Mouse (Mus musculus): ENCODE measurements around the gene Mapk1ip1l. TPM values are rescaled to one million over a fixed set of nuclear protein-coding genes. Genes with fewer than 3 reads are reported as not detected.

Mapk1ip1l gene
- polyA plus RNA-seq, 1 experiment from 2014 or later: 27.0 TPM

DNA sequence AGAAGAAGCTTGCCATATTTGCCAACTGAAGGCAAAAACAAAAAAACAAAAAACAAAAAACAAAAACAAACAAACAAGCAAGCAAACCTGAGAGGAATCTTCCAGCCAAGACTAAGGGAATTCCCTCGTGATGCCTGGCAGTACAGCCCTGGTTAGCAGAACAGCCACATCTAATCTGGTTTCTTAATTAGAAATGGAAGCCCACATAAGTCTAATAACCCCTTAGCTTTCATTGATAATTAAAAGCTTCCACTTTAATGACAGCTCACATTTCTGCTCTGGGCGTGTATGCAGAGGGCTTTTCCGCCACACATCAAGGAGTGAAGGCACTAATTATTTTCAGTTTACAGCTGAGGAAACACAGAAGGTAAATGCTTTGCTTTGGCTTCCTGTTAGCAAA lies 37.2 kb downstream of the Mapk1ip1l start:
- H3K4me3 ChIP-seq (replicated peaks): no peak overlapping the region
- no peak overlapping the region for H3K9ac ChIP-seq
- whole genome bisulfite sequencing (ENCODE audit: insufficient replicate concordance): 70% methylated on average over 3 of the region's 3 CpGs
- no peak overlapping the region for H3K27ac ChIP-seq (replicated peaks)
- ATAC-seq (ENCODE audit: insufficient read depth): no peak
- no peak overlapping the region for H3K4me2 ChIP-seq
- H3K9me3 ChIP-seq (replicated peaks): no peaks in the 10 kb centered on the region
- no peaks in the 10 kb centered on the region for H3K36me3 ChIP-seq (replicated peaks)
- H3K4me1 ChIP-seq (replicated peaks): no peaks in the 10 kb centered on the region
- H3K27me3 ChIP-seq: 0 out of 2 replicates have a peak, but pooled peaks cover 3% of the 10 kb centered on the region

DNA sequence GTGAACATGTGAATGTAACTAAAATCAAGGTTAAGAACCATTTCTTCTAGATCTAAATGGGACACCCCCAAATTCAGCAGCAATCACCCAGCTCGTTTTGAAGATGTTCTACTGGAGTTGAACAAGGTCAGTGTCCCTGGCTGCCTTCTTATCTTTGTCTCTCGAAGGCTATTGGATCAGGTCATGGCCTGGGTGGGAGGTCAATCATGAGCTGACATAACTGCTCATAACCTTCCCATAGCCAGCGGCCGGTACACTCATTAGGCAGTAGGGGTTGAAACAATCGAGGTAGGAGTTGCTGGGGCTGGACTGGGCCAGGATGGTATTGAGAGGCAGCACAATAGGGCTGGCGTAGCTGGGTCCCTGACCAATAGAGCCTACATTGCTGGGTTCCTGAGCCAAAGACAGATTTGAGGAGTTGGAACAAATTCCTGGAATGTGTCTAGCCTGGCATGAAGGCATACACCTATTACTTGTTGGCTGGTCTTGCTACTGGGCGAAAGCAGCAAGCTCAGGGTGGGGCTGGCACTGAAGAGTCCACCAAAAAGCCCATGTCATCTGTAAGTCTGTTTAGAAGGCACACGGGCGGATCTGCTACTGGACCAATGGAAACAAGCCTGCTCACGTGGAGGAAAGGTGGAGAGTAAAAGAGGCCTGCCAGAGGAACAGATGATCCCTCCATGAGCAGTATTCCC lies 42.3 kb downstream of the Mapk1ip1l start:
- ATAC-seq (ENCODE audit: insufficient read depth): no peak
- Histone ChIP-seq H3K9ac (no peak overlapping the region), H3K4me3 (replicated peaks) (no peak overlapping the region), H3K36me3 (replicated peaks) (no peaks in the 10 kb centered on the region), H3K4me1 (replicated peaks) (no peaks in the 10 kb centered on the region), H3K9me3 (replicated peaks) (no peaks in the 10 kb centered on the region), H3K4me2 (no peak overlapping the region), H3K27me3 (no peaks in the 10 kb centered on the region), H3K27ac (replicated peaks) (no peak overlapping the region)
- 66% methylated on average over 10 of the region's 10 CpGs for WGBS (ENCODE audit: insufficient replicate concordance)

DNA sequence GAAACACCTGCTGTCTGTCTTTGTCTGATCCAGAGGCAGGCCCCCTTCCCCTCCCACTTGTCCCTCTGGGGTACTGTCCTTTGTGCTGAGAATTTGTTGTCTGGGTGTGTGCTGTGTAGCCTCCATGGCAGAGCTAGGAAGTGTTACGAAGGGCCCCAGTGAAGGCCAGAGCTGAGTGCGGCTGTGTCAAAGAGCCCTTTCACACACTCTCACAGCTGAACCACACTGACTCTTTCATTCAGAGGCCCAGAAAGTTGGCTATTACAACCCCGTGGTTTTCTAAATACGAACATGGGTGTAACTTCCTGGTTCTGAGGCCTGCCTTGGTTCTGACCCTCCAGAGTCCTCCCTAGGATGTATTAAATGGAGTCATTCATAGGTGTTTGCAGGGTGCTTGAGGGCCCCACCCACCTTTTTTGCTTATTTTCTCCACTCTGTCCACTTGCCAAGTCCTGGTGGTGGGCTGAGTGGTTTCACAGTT lies 43.8 kb downstream of the Mapk1ip1l start:
- no peak overlapping the region for H3K4me3 ChIP-seq (replicated peaks)
- no peak for ATAC-seq (ENCODE audit: insufficient read depth)
- H3K4me1 ChIP-seq (replicated peaks): no peaks in the 10 kb centered on the region; the same call in 1 of the 2 replicates
- H3K36me3 ChIP-seq (replicated peaks): no peaks in the 10 kb centered on the region
- no peak overlapping the region for H3K4me2 ChIP-seq
- WGBS (ENCODE audit: insufficient replicate concordance): 48% methylated on average over 4 of the region's 4 CpGs
- no peaks in the 10 kb centered on the region for H3K9me3 ChIP-seq (replicated peaks)
- no peak overlapping the region for H3K9ac ChIP-seq
- H3K27me3 ChIP-seq: no peaks in the 10 kb centered on the region
- no peak overlapping the region for H3K27ac ChIP-seq (replicated peaks)

DNA sequence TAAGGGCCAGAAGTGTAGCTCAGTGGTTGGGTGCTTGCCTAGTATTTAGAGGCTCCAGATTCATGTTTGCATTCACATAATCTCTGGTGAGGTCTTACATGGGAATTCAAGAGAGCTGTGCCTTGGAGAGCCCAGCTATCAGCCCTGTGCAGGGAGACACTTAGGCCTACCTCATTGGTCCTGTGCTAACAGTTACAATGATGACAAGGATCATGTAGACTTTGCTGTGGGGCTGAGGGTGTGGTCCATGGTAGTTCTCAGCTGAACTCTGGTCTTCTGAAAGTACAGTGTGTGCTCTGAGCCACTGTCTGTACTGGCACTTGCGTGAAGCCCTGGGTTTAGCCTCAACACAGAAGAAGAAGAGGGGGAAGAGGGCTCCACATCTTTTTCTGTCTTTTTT lies 48.6 kb downstream of the Mapk1ip1l start:
- Histone ChIP-seq H3K4me3 (replicated peaks) (no peak overlapping the region), H3K9me3 (replicated peaks) (no peaks in the 10 kb centered on the region), H3K27me3 (no peaks in the 10 kb centered on the region), H3K4me2 (no peak overlapping the region), H3K4me1 (replicated peaks) (no peaks in the 10 kb centered on the region; the same call in 1 of the 2 replicates), H3K36me3 (replicated peaks) (no peaks in the 10 kb centered on the region), H3K27ac (replicated peaks) (no peak overlapping the region), H3K9ac (no peak overlapping the region)
- ATAC-seq (ENCODE audit: insufficient read depth): peak; percentile 28; the same call in 1 of the 2 replicates
- WGBS (ENCODE audit: insufficient replicate concordance): 62% methylated on average over 1 of the region's 1 CpGs

DNA sequence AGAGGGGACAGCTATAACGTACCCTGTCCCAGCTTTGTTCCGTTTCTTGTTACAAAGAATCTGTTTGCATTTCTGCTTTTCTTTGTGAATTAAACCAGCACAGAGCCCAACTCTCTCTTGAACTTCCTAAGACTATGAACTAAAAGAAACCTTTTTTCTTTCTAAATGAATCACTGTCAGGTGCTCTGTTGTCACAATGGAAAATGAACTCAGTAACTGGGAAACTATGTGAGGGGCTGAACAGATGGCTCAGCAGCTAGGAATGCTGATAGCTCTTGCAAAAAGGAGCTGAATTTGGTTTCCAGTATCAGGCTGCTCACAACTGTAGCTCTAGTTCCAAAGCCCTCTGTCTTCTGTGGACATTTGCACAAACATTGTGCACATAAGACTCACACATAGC lies 52.9 kb downstream of the Mapk1ip1l start:
- Histone ChIP-seq H3K4me3 (replicated peaks) (no peak overlapping the region), H3K27me3 (no peaks in the 10 kb centered on the region), H3K4me2 (no peak overlapping the region), H3K9me3 (replicated peaks) (no peaks in the 10 kb centered on the region), H3K4me1 (replicated peaks) (peaks cover 19% of the 10 kb centered on the region), H3K27ac (replicated peaks) (no peak overlapping the region), H3K9ac (no peak overlapping the region), H3K36me3 (replicated peaks) (no peaks in the 10 kb centered on the region)
- WGBS (ENCODE audit: insufficient replicate concordance): 74% methylated on average over 2 of the region's 2 CpGs
- no peak for ATAC-seq (ENCODE audit: insufficient read depth)

DNA sequence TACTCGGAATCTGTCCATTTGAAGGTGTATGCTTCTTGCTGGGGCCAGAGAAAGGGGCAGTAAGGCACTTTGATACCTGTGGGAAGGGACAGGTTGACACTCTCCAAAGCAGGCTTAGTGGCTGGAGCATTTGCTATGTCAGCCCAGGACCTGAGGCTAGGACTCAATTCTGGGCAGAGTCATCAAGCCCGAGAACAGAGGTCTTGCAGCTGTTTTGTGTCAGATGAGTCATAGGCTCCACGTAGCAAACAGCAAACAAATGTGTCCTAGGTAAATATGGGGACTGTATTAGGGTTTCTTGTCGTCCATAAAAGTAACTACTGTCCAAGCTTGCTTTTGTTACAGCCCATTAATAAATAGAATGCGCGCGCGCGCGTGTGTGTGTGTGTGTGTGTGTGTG lies 54.2 kb downstream of the Mapk1ip1l start:
- ATAC-seq (ENCODE audit: insufficient read depth): no peak
- H3K36me3 ChIP-seq (replicated peaks): no peaks in the 10 kb centered on the region
- no peak overlapping the region for H3K9ac ChIP-seq
- H3K4me2 ChIP-seq: no peak overlapping the region
- H3K27ac ChIP-seq (replicated peaks): no peak overlapping the region
- peaks cover 19% of the 10 kb centered on the region for H3K4me1 ChIP-seq (replicated peaks)
- WGBS (ENCODE audit: insufficient replicate concordance): 81% methylated on average over 10 of the region's 10 CpGs
- H3K4me3 ChIP-seq (replicated peaks): no peak overlapping the region
- H3K27me3 ChIP-seq: no peaks in the 10 kb centered on the region
- H3K9me3 ChIP-seq (replicated peaks): no peaks in the 10 kb centered on the region

DNA sequence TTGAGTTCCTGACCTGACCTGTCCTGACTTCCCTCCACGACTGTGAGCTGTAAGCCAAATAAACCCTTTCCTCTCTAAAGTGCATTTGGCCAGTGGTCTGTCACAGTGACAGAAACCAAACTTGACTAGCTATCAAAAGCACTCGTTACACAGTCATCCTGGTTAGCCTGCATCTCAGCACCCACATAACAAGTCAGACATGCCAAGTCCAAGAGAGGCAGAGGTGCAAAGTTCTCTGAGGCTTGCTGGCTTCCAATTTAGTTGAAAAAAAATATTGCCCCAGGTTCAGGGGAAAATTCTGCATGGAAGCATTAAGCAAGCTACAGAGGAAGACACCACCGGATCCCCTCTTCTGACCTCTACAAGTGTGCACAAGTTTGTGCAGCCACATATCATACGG lies 55.2 kb downstream of the Mapk1ip1l start:
- Histone ChIP-seq H3K9ac (no peak overlapping the region), H3K4me3 (replicated peaks) (no peak overlapping the region), H3K27ac (replicated peaks) (no peak overlapping the region), H3K9me3 (replicated peaks) (no peaks in the 10 kb centered on the region), H3K27me3 (no peaks in the 10 kb centered on the region), H3K4me2 (no peak overlapping the region), H3K36me3 (replicated peaks) (no peaks in the 10 kb centered on the region), H3K4me1 (replicated peaks) (peaks cover 19% of the 10 kb centered on the region)
- WGBS (ENCODE audit: insufficient replicate concordance): 63% methylated on average over 4 of the region's 4 CpGs
- ATAC-seq (ENCODE audit: insufficient read depth): no peak

DNA sequence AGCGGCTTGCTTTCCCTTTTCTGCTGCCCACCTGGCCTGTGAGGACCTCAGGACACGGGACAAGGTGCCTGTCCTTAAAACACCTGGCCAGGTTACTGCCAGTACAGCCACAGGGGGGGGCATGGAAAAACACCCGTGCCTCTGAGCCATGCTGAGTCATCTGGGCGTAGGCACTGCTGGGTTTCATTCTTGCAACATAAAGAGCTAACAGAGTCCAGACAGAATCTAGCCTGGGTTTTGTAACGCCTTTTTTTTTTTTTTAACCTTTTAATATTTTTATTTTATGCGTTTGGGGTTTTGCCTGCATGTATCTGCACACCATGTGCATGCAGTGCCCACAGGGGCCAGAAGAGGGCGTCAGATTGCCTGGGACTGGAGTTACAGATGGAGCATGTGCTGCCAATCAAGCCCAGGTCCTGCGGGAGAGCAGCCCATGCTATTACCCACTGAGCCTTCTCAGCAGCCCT lies 56.1 kb downstream of the Mapk1ip1l start:
- H3K27ac ChIP-seq (replicated peaks): peak overlapping the region; percentile 51; the same call in 1 of the 2 replicates
- H3K9ac ChIP-seq: no peak overlapping the region
- H3K36me3 ChIP-seq (replicated peaks): no peaks in the 10 kb centered on the region
- ATAC-seq (ENCODE audit: insufficient read depth): peak; percentile 51; the same call in 1 of the 2 replicates
- 40% methylated on average over 8 of the region's 8 CpGs for WGBS (ENCODE audit: insufficient replicate concordance)
- no peaks in the 10 kb centered on the region for H3K9me3 ChIP-seq (replicated peaks)
- peaks cover 19% of the 10 kb centered on the region for H3K4me1 ChIP-seq (replicated peaks)
- peak overlapping the region; percentile 10 for H3K4me2 ChIP-seq
- H3K27me3 ChIP-seq: no peaks in the 10 kb centered on the region
- no peak overlapping the region for H3K4me3 ChIP-seq (replicated peaks)

DNA sequence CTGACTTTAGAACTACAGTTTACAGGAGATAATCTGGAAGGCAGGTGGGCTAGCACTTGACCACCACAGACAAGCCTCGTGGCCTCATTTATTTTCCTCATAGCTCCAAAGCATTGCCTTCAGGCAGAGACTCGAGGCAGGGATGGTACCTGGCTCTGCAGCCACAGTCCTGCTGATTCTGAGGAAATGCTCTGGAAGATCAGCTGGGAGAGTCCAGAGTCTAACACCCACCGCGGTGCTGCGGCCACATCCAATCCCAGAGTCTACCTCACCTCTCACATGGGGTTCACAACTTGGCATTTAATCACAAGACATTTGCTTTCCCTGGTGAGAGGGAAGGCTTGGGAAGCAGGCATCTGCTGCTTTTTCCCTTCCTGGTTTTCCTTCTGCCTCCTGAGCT lies 56.9 kb downstream of the Mapk1ip1l start:
- H3K4me1 ChIP-seq (replicated peaks): peaks cover 19% of the 10 kb centered on the region
- ATAC-seq (ENCODE audit: insufficient read depth): no peak

DNA sequence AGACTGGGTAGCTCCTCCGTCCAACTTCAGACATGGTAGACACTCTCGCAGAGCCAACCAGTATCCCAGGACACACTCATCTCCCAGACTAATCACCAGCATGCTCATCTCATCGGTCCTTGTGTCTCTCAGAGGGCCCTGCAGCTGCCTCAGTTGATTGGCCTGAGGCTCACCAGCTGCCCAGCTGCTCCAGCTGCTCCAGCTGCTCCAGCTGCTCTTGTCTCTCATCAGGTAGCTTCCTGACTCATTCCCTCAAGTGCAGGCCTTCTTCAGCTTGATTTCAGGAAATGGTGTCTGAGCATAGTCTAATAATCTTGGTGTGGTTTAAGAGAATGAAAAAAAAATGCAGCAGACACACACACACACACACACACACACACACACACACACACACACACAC lies 58.6 kb downstream of the Mapk1ip1l start:
- no peak for ATAC-seq (ENCODE audit: insufficient read depth)
- H3K36me3 ChIP-seq (replicated peaks): no peaks in the 10 kb centered on the region
- WGBS (ENCODE audit: insufficient replicate concordance): 61% methylated on average over 3 of the region's 3 CpGs
- no peak overlapping the region for H3K9ac ChIP-seq
- no peaks in the 10 kb centered on the region for H3K9me3 ChIP-seq (replicated peaks)
- no peaks in the 10 kb centered on the region for H3K27me3 ChIP-seq
- no peak overlapping the region for H3K4me3 ChIP-seq (replicated peaks)
- peaks cover 19% of the 10 kb centered on the region for H3K4me1 ChIP-seq (replicated peaks)
- H3K4me2 ChIP-seq: no peak overlapping the region
- no peak overlapping the region for H3K27ac ChIP-seq (replicated peaks)

More for the DNA sequence above, 56.9 kb downstream of the Mapk1ip1l start:
- H3K9me3 ChIP-seq (replicated peaks): no peaks in the 10 kb centered on the region
- H3K36me3 ChIP-seq (replicated peaks): no peaks in the 10 kb centered on the region
- no peak overlapping the region for H3K4me2 ChIP-seq
- no peaks in the 10 kb centered on the region for H3K27me3 ChIP-seq
- WGBS (ENCODE audit: insufficient replicate concordance): 60% methylated on average over 5 of the region's 5 CpGs
- no peak overlapping the region; the same call in 1 of the 2 replicates for H3K27ac ChIP-seq (replicated peaks)
- no peak overlapping the region for H3K4me3 ChIP-seq (replicated peaks)
- H3K9ac ChIP-seq: no peak overlapping the region; the same call in 1 of the 2 replicates

DNA sequence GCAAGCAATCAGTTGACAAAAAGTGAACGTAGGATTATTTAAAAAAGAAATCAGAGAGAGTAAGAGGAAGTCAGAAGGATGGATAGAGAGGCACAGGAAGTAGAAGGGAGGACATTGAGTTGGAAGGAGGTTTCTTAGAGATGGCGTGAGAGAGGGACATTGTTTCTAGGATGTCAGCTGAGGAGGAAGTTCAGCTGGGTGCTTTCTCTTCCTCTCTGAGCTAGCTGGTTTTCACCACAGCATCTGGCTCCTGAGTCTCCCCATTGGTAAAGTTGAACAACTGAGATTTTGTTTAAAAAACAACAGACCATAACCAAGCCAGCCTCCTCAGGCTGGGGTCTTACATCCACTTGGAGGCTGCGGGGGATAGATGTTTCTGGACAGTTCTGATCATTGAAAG lies 61.5 kb downstream of the Mapk1ip1l start:
- Histone ChIP-seq H3K36me3 (replicated peaks) (no peaks in the 10 kb centered on the region), H3K9me3 (replicated peaks) (no peaks in the 10 kb centered on the region), H3K9ac (no peak overlapping the region), H3K4me1 (replicated peaks) (peaks cover 10% of the 10 kb centered on the region), H3K27ac (replicated peaks) (no peak overlapping the region), H3K4me2 (no peak overlapping the region), H3K4me3 (replicated peaks) (no peak overlapping the region), H3K27me3 (no peaks in the 10 kb centered on the region)
- 43% methylated on average over 3 of the region's 3 CpGs for WGBS (ENCODE audit: insufficient replicate concordance)
- ATAC-seq (ENCODE audit: insufficient read depth): no peak

All from liver, embryonic 15.5 days (tissue).